Mouse (Mus musculus): ENCODE measurements around the gene Spns1.

- TF ChIP-seq CTCF (IDR thresholded peaks at IDR 0.05; ENCODE audit: borderline replicate concordance, extremely low read depth, insufficient read depth, insufficient read length), result no peak
- TF ChIP-seq POLR2A (IDR thresholded peaks at IDR 0.05; ENCODE audit: borderline replicate concordance, extremely low read depth, insufficient read depth, insufficient read length, poor library complexity, severe bottlenecking), result no peak
Observed at GRCm38 (mm10) chr7:126383565-126383964, 6.3 kb upstream of the Spns1 start.
